Mouse (Mus musculus) neural tube, embryonic 11.5 days (tissue): ENCODE measurements around the gene Edem2. TPM values are rescaled to one million over a fixed set of nuclear protein-coding genes. Genes with fewer than 3 reads are reported as not detected.

Source experiments
- ATAC-seq: fragments of 200-750 bp; cut with Nextera tagmentation; 2 replicates; pipeline ENCODE4 v1.8.0; 2017; ENCODE audit warnings: moderate number of reproducible peaks, mild to moderate bottlenecking, moderate TSS enrichment, moderate library complexity; ENCODE audit not compliant: insufficient read depth, low FRiP score, low TSS enrichment
- DNase-seq: peaks from one replicate; pipeline ENCODE4 v3.0.0-alpha.2; 2015; ENCODE audit warnings: low spot score
- H3K27ac ChIP-seq: fragments of 300-500 bp; sonication (generic); 2 replicates; pipeline ENCODE4 v1.5.1; 2014; ENCODE audit warnings: low read depth, mild to moderate bottlenecking, low read length
- H3K27me3 ChIP-seq: fragments of 300-500 bp; sonication (generic); 2 replicates; pipeline ENCODE4 v1.6.1; 2014; ENCODE audit warnings: mild to moderate bottlenecking, low read length, mixed read lengths; ENCODE audit not compliant: control insufficient read depth, insufficient read depth
- H3K36me3 ChIP-seq: fragments of 300-500 bp; sonication (generic); 2 replicates; pipeline ENCODE4 v1.6.1; 2014; ENCODE audit warnings: mild to moderate bottlenecking, low read length, moderate library complexity, mixed read lengths; ENCODE audit not compliant: control insufficient read depth, insufficient read depth
- H3K4me1 ChIP-seq: fragments of 300-500 bp; sonication (generic); 2 replicates; pipeline ENCODE4 v1.6.1; 2014; ENCODE audit warnings: low read length, mixed read lengths; ENCODE audit not compliant: control insufficient read depth, insufficient read depth
- H3K4me2 ChIP-seq: fragments of 300-500 bp; sonication (generic); 2 replicates; pipeline ENCODE4 v1.6.1; 2014; ENCODE audit warnings: low read depth, mild to moderate bottlenecking, moderate library complexity
- H3K4me3 ChIP-seq: fragments of 300-500 bp; sonication (generic); 2 replicates; pipeline ENCODE4 v1.5.1; 2014; ENCODE audit warnings: low read depth, low read length
- H3K9ac ChIP-seq: fragments of 300-500 bp; sonication (generic); 2 replicates; pipeline ENCODE4 v1.6.1; 2014; ENCODE audit warnings: mild to moderate bottlenecking, low read length
- H3K9me3 ChIP-seq: fragments of 300-500 bp; sonication (generic); 2 replicates; pipeline ENCODE4 v1.6.1; 2016; ENCODE audit warnings: low read length; ENCODE audit not compliant: control insufficient read depth
- WGBS: fragments of 180-500 bp; shearing (Covaris S2); extraction: QIAGEN DNeasy Blood & Tissue Kit; methylation state at CpG from one replicate; pipeline ENCODE4 v1.1.7; 2014; 5-methylcytosine and 5-hydroxymethylcytosine counted together
- polyA plus RNA-seq: library from polyadenylated mRNA; unstranded; fragments of >200 nt; fragmentation: Nextera tagmentation; extraction: Ambion mirVana; gene quantifications from 2 replicates; pipeline ENCODE4 v1.2.1, GENCODE M21; 2014

Edem2 gene
- polyA plus RNA-seq, 1 experiment from 2014 or later, result 36.0 TPM

GRCm38 (mm10) chr2:155671236-155671635, 58.0 kb downstream of the Edem2 start:
- H3K27me3 ChIP-seq, result no peaks in the 10 kb centered on the region
- no peak overlapping the region for H3K4me3 ChIP-seq
- ATAC-seq, result no peak
- no peak overlapping the region for H3K27ac ChIP-seq
- no peak overlapping the region for H3K4me2 ChIP-seq
- no peaks in the 10 kb centered on the region for H3K4me1 ChIP-seq
- no peak for DNase-seq
- H3K9me3 ChIP-seq, result no peaks in the 10 kb centered on the region
- H3K36me3 ChIP-seq, result no peaks in the 10 kb centered on the region
- 93% methylated on average over 4 of the region's 4 CpGs for whole genome bisulfite sequencing
- H3K9ac ChIP-seq, result no peak overlapping the region

- 83% methylated on average over 4 of the region's 4 CpGs for WGBS
- Histone ChIP-seq H3K27ac (no peak overlapping the region), H3K4me2 (no peak overlapping the region), H3K4me3 (no peak overlapping the region), H3K9ac (no peak overlapping the region), H3K9me3 (no peaks in the 10 kb centered on the region), H3K27me3 (no peaks in the 10 kb centered on the region), H3K36me3 (peaks cover 7% of the 10 kb centered on the region), H3K4me1 (no peaks in the 10 kb centered on the region)
- DNase-seq, result peak; percentile 32
- no peak for ATAC-seq
Measured at GRCm38 (mm10) chr2:155668461-155668860, 60.8 kb downstream of the Edem2 start.

- Histone ChIP-seq H3K4me3 (no peak overlapping the region), H3K36me3 (peaks cover 7% of the 10 kb centered on the region), H3K4me1 (no peaks in the 10 kb centered on the region), H3K4me2 (no peak overlapping the region), H3K9me3 (no peaks in the 10 kb centered on the region), H3K9ac (no peak overlapping the region), H3K27ac (no peak overlapping the region), H3K27me3 (no peaks in the 10 kb centered on the region)
- no peak for ATAC-seq
- DNase-seq, result no peak
- WGBS, result 95% methylated on average over 8 of the region's 8 CpGs
Measured at GRCm38 (mm10) chr2:155667881-155668280, 61.4 kb downstream of the Edem2 start.

GRCm38 (mm10) chr2:155663910-155664460, 65.3 kb downstream of the Edem2 start:
- 86% methylated on average over 6 of the region's 6 CpGs for WGBS
- no peak overlapping the region for H3K4me3 ChIP-seq
- ATAC-seq, result no peak

GRCm38 (mm10) chr2:155663097-155663496, 66.2 kb downstream of the Edem2 start:
- H3K36me3 ChIP-seq, result peaks cover 13% of the 10 kb centered on the region
- no peaks in the 10 kb centered on the region for H3K4me1 ChIP-seq
- H3K9ac ChIP-seq, result no peak overlapping the region
- no peak overlapping the region for H3K27ac ChIP-seq
- H3K4me2 ChIP-seq, result no peak overlapping the region
- WGBS, result 31% methylated on average over 5 of the region's 5 CpGs
- no peaks in the 10 kb centered on the region for H3K27me3 ChIP-seq
- DNase-seq, result peak; percentile 30
- ATAC-seq, result no peak
- no peak overlapping the region for H3K4me3 ChIP-seq
- H3K9me3 ChIP-seq, result no peaks in the 10 kb centered on the region

More at GRCm38 (mm10) chr2:155663910-155664460, 65.3 kb downstream of the Edem2 start:
- no peak for DNase-seq
- peaks cover 13% of the 10 kb centered on the region for H3K36me3 ChIP-seq
- H3K27me3 ChIP-seq, result no peaks in the 10 kb centered on the region
- H3K4me1 ChIP-seq, result no peaks in the 10 kb centered on the region
- no peak overlapping the region for H3K9ac ChIP-seq
- H3K27ac ChIP-seq, result no peak overlapping the region
- H3K9me3 ChIP-seq, result no peaks in the 10 kb centered on the region
- H3K4me2 ChIP-seq, result no peak overlapping the region

GRCm38 (mm10) chr2:155662390-155662789, 66.9 kb downstream of the Edem2 start:
- no peak for DNase-seq
- Histone ChIP-seq H3K9ac (no peak overlapping the region), H3K27ac (no peak overlapping the region), H3K9me3 (no peaks in the 10 kb centered on the region), H3K4me1 (no peaks in the 10 kb centered on the region), H3K36me3 (peaks cover 13% of the 10 kb centered on the region), H3K27me3 (no peaks in the 10 kb centered on the region), H3K4me3 (no peak overlapping the region), H3K4me2 (no peak overlapping the region)
- ATAC-seq, result no peak
- WGBS, result 86% methylated on average over 5 of the region's 5 CpGs

GRCm38 (mm10) chr2:155655759-155656372, 73.4 kb downstream of the Edem2 start:
- DNase-seq (no peak), ATAC-seq (no peak)

GRCm38 (mm10) chr2:155652618-155653017, 76.7 kb downstream of the Edem2 start:
- peaks cover 23% of the 10 kb centered on the region for H3K36me3 ChIP-seq
- H3K27me3 ChIP-seq, result no peaks in the 10 kb centered on the region
- no peak overlapping the region for H3K4me3 ChIP-seq
- H3K9ac ChIP-seq, result no peak overlapping the region
- H3K4me1 ChIP-seq, result no peaks in the 10 kb centered on the region
- ATAC-seq, result no peak
- H3K4me2 ChIP-seq, result no peak overlapping the region
- WGBS, result 94% methylated on average over 5 of the region's 5 CpGs
- H3K27ac ChIP-seq, result no peak overlapping the region
- H3K9me3 ChIP-seq, result no peaks in the 10 kb centered on the region
- no peak for DNase-seq

More at GRCm38 (mm10) chr2:155655759-155656372, 73.4 kb downstream of the Edem2 start:
- Histone ChIP-seq H3K4me3 (no peak overlapping the region), H3K27ac (no peak overlapping the region), H3K4me1 (no peaks in the 10 kb centered on the region), H3K9ac (no peak overlapping the region), H3K9me3 (no peaks in the 10 kb centered on the region), H3K36me3 (peaks cover 20% of the 10 kb centered on the region), H3K4me2 (no peak overlapping the region), H3K27me3 (no peaks in the 10 kb centered on the region)
- WGBS, result 55% methylated on average over 6 of the region's 6 CpGs
